Mouse (Mus musculus): ENCODE measurements around the gene Zfp810. TPM values are rescaled to one million over a fixed set of nuclear protein-coding genes. Genes with fewer than 3 reads are reported as not detected.

Zfp810 gene
- 10 to 100 TPM; 12.4 to 27.2 TPM for polyA plus RNA-seq (2017; shearing (Covaris generic))

GRCm38 (mm10) chr9:22307156-22307919 lies at the start of gene Zfp810:
Gene Zfp810 (minus strand): TSS chr9:22307648.

GRCm38 (mm10) chr9:22259184-22260091 lies 48.0 kb downstream of the Zfp810 start, which contains the start of gene Zfp599:
Gene Zfp599 (minus strand): TSS chr9:22259895.

Other genes starting within 250 kb of the Zfp810 start
- gene Gm49318, start 236.4 kb downstream of the Zfp810 start, polyA plus RNA-seq (2017; shearing (Covaris generic)), result not detected
- gene Zfp653, start 236.3 kb downstream of the Zfp810 start, polyA plus RNA-seq (2017; shearing (Covaris generic)), result 10 to 100 TPM; 16.4 to 20.2 TPM
- 10 to 100 TPM; 39.4 to 53.9 TPM for gene Ecsit, start 222.2 kb downstream of the Zfp810 start, polyA plus RNA-seq (2017; shearing (Covaris generic))
- under 1 TPM in 1 of 2 experiments, not detected in 1; 0.15 TPM for gene Cnn1, start 208.4 kb downstream of the Zfp810 start, polyA plus RNA-seq (2017; shearing (Covaris generic))
- gene Elof1, start 190.5 kb downstream of the Zfp810 start, polyA plus RNA-seq (2017; shearing (Covaris generic)), result 100 to 1,000 TPM in 1 of 2 experiments, 10 to 100 TPM in 1; 78.2 to 107 TPM
- 100 to 1,000 TPM; 159 to 391 TPM for gene Acp5, start 171.9 kb downstream of the Zfp810 start, polyA plus RNA-seq (2017; shearing (Covaris generic))
- 10 to 100 TPM; 42.8 to 60.2 TPM for gene Pigyl, start 150.8 kb downstream of the Zfp810 start, polyA plus RNA-seq (2017; shearing (Covaris generic))
- gene Zfp872, start 119.6 kb downstream of the Zfp810 start, polyA plus RNA-seq (2017; shearing (Covaris generic)), result not detected
- gene Zfp809, start 81.9 kb downstream of the Zfp810 start, polyA plus RNA-seq (2017; shearing (Covaris generic)), result 10 to 100 TPM; 36.6 to 43.6 TPM
- 1 to 10 TPM; 2.9 to 4.1 TPM for gene Zfp599, start 47.8 kb downstream of the Zfp810 start, polyA plus RNA-seq (2017; shearing (Covaris generic))
- gene Anln, start 81.5 kb upstream of the Zfp810 start, polyA plus RNA-seq (2017; shearing (Covaris generic)), result 1 to 10 TPM; 2.0 to 3.5 TPM
- gene 9530077C05Rik, start 103.9 kb upstream of the Zfp810 start, polyA plus RNA-seq (2017; shearing (Covaris generic)), result 1 to 10 TPM in 1 of 2 experiments, under 1 TPM in 1; 0.68 to 1.3 TPM
- not detected for gene Gm17545, start 146.6 kb upstream of the Zfp810 start, polyA plus RNA-seq (2017; shearing (Covaris generic))
- gene Rp9, start 162.1 kb upstream of the Zfp810 start, polyA plus RNA-seq (2017; shearing (Covaris generic)), result 100 to 1,000 TPM in 1 of 2 experiments, 10 to 100 TPM in 1; 92.5 to 152 TPM
- gene Bbs9, start 168.1 kb upstream of the Zfp810 start, polyA plus RNA-seq (2017; shearing (Covaris generic)), result 10 to 100 TPM; 12.5 to 14.9 TPM

Measured in activated CD4-positive, CD25-positive, alpha-beta regulatory T cell (primary cell).